Mouse (Mus musculus) cortical plate, adult 2 months (tissue): ENCODE measurements around the gene Fuca1.

ENCODE experiments used
- CTCF ChIP-seq: fragments of 200-500 bp; IDR thresholded peaks from 2 replicates; pipeline ENCODE4 v1.5.1; 2011; ENCODE audit warnings: mild to moderate bottlenecking, control low read depth, low read length; ENCODE audit not compliant: insufficient read depth; ENCODE audit errors: extremely low read depth
- POLR2A ChIP-seq: fragments of 200-500 bp; IDR thresholded peaks from 2 replicates; pipeline ENCODE4 v1.6.1; 2011; ENCODE audit warnings: mild to moderate bottlenecking, low read length, control low read depth; ENCODE audit not compliant: insufficient read depth; ENCODE audit errors: extremely low read depth

DNA sequence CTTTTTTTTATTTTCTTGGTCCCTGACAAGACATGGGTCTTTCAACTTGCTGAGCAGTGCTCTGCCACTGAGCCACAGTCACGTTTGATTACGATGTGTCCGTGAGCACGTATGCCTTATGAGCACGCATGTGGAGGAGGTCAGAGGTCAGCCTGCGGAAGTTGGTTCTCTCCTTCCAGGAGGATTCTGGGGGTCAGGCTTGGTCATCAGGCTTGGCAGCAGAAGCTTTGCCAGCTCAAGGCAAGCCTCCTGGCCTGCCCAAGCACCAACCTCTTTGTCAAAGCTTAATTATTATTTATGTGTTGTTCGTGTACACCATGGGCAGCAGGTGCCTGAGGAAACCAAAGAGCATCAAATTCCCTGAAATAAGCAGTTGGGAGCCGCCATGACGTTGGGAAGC is 7.8 kb downstream of the Fuca1 start:
- TF ChIP-seq CTCF (no peak), POLR2A (no peak)
